Mouse (Mus musculus): Measurements from ENCODE around the gene Armcx5.
A peak's percentile ranks its signal among the peaks of the same experiment; 100 is the strongest.
"Not testable (repeated sequence)": the region's sequence is repeated elsewhere in the genome, so short reads cannot be mapped to it uniquely, and the experiment has no call there.

Armcx5 gene

DNA sequence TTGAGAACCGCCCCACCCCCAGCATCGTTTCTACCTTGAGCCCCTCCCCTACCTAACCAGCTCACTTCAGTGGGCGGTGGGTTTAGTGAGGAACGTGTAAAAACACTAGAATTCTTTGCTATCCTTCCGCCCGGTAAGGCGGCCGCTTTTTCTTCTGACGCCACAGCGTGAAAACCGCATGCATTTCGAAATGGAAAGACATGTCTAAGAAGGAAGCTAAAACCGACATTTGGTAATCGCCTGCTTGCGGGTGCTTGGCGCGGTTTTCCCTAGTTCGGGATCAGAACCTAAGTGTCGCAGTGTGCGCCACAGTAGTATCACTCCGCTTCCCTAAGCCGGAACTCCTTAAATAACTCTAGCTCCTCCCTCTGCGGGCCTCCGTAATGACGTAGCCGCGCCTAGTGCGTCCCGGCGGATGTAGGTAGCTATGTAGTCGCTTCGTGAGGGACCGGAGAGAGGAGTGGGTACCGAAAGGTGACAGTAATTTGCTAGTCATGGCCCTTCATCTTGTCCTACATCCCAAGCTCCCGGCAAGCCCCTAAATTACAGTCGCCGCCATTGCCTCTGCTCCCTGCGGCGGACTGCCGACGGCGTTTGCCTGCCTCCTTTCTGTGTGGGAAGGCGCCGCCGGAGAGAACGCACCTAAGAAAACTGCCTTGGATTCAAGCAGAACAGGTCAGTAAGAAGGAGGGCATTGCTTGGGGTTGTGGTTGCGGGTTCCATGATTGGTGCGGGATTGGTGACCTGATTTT is at the start of gene Armcx5, which contains the start of gene Gprasp1:
Armcx5 (plus strand) TSS at position 430 of the 752 bp plus-strand sequence.
Gprasp1 (plus strand) TSS at position 430 of the 752 bp plus-strand sequence.
- peak; percentile 78 to 83 for DNase-seq (ENCODE audit: low spot score in 2 of 2)

DNA sequence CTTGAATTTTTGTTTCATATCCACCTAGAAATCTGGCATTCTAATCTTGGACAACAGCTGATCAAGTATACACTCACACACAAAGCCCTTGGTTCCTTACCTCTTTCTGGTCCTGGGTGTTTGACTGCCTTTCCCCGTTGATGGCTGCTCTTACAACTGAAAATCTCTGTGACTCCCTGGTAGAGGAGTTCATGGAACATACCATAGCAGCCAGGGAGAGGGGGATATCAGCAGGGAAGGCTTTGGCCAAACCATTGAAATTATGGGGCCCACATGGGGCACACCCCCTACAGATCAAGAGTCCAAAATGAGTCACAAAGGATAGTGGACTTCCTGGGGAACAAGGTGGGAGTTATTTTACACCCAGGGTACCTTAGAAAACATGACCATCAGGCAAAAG is 48.9 kb upstream of the Armcx5 start, which contains the start of gene Tcp11x2:
Tcp11x2 (minus strand) TSS at position 158 of the 400 bp plus-strand sequence.
- no peak for DNase-seq (ENCODE audit: low spot score in 2 of 2)

GRCm38 (mm10) chrX:135703111-135703510 is 39.4 kb upstream of the Armcx5 start:
- DNase-seq (ENCODE audit: low spot score in 2 of 2), result no peak

- DNase-seq (ENCODE audit: low spot score in 2 of 2), result no peak
Measured at GRCm38 (mm10) chrX:135704349-135704748, 38.2 kb upstream of the Armcx5 start.

DNA sequence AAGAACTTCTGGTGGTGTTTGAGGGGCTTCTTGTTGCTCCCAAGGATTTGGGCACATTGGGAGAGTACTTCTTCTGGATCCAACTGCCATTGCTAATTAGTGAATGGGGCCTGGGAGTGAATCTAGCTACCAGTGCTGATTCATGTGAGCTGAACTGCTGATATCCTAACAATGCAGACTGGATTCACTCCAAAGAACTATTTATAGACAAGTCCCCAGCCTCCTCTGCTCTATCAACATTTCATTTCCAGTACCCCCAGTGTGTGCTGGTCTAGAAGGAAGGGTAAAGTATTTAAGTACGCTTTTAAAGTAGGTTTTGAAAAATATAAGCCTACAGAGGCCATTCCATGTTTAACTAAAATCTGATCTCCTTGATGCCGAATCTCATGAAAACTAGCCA is 29.7 kb upstream of the Armcx5 start:
- no peak for DNase-seq (ENCODE audit: low spot score in 2 of 2)

DNA sequence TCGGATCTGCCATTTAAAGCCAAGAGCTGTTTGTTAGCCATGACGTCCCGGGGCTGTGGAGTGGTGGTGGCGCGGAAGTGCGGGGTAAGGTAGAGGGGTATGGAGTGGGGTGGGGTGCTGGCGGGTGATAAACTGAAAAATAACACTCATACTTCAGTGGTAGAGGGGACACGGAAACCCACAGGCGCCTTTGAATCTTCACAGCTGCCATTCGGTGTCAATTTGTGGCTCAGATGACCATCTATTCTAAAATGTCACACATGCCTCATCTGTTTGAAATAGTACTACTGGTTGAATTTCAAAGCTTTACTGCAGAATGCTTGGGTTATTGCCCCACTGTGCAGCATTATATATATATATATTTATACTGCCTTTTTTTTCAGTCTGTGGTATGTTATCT is 17.4 kb upstream of the Armcx5 start, which contains the start of gene Tmsb15a:
Tmsb15a (minus strand) TSS at position 101 of the 400 bp plus-strand sequence.
- DNase-seq (ENCODE audit: low spot score in 2 of 2), result no peak

DNA sequence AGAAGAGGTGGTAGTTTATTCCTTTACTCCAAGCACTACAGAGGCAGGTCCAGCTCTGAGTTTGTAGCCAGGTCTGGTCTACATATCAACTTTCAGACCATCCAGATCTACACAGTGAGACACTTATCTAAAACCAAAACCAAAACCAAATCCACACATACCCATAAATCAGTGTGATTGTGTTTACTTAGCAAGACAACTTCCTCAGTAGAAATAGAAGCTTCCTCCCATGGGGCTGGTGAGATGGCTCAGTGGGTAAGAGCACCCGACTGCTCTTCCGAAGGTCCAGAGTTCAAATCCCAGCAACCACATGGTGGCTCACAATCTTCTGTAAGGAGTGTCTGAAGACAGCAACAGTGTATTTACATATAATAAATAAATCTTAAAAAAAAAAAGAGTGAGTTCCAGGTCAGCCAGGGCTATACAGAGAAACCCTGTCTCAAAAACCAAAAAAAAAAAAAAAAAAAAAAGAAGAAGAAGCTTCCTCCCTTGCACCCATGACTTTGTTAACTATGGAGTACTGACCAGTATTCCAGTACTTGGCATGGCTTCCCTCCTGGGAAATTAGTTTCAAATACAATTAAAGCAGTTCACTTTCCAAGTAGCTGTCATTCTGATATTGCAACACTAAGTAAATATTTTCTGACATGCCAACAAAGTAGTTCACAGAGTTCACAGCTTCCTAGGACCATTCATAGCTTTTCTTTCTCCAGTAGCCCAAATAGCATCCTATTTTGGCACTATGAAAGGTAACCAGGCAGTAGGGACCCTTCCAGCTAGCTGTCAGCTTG is 3.6 kb upstream of the Armcx5 start:
- no peak for DNase-seq (ENCODE audit: low spot score in 2 of 2)

GRCm38 (mm10) chrX:135743056-135743355 is 473 bp downstream of the Armcx5 start:
- no peak for DNase-seq (ENCODE audit: low spot score in 2 of 2)

GRCm38 (mm10) chrX:135745376-135745775 is 2.8 kb downstream of the Armcx5 start:
- not testable (repeated sequence) for DNase-seq (ENCODE audit: low spot score in 2 of 2)

- DNase-seq (ENCODE audit: low spot score in 2 of 2), result peak; percentile 24 to 64
Measured at GRCm38 (mm10) chrX:135752832-135753231, 10.3 kb downstream of the Armcx5 start.

- no peak for DNase-seq (ENCODE audit: low spot score in 2 of 2)
Measured at GRCm38 (mm10) chrX:135761707-135762106, 19.2 kb downstream of the Armcx5 start.

- no peak for DNase-seq (ENCODE audit: low spot score in 2 of 2)
Measured at GRCm38 (mm10) chrX:135768043-135768548, 25.6 kb downstream of the Armcx5 start.

DNA sequence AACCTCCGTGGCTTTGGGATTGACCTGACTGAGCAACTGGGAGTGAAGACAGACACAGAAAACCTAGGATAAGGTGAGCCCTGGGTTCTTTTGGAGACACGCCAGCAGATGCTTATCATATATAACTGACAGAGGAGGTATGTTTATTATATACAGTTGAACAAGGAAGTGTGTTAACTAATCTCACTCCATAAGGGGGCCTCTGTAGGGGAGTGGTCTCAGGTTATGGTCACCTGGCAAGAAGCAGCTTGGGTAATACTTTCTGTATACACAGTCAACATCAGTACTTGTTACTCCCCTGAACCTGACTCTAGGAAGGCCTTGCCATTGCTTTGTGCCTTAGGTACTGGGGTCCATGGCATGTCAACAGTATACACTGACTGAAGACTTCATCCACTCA is 26.0 kb downstream of the Armcx5 start:
- no peak for DNase-seq (ENCODE audit: low spot score in 2 of 2)

DNA sequence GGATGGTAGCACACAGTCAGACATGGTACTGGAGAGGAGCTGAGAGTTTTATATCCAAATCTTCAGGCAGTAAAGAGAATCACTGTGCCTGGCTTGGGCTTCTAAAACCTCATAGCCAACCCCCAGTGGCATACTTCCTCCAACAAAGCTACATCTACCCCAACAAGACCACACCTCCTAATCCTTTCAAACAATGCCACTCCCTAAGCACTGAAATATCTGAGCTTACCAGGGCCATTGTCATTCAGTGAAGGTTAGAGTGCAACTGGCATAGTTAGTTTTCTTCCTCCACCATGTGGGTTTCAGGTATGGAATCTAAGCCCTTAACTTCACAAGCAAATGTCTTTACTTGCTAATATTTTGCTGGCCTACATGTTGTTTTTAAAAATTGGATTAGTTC is 49.0 kb downstream of the Armcx5 start:
- DNase-seq (ENCODE audit: low spot score in 2 of 2), result no peak

DNA sequence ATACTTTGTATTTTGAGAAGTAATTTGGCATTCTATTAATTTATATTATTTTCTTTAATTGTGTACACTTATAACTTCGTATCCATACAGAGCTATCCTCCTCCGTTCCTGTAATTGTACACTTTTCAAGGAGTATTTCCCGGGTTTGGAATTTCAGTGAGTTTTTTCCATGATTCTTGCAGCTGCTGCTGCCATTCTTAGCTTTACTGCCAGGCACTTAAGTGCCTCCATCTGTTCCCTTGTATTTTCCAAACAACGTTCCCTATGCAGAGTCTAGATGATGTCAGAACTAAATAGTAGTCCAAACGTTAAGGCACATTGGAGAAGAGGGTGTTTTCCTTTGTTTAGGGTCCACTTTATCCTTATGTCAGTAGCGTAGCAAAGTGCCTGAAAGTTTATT is 49.8 kb downstream of the Armcx5 start:
- no peak for DNase-seq (ENCODE audit: low spot score in 2 of 2)

GRCm38 (mm10) chrX:135795591-135796304 is 53.2 kb downstream of the Armcx5 start:
- DNase-seq (ENCODE audit: low spot score in 2 of 2), result peak; percentile 60 to 63

GRCm38 (mm10) chrX:135796305-135797211 is 54.0 kb downstream of the Armcx5 start:
- not testable (repeated sequence) for DNase-seq (ENCODE audit: low spot score in 2 of 2)
